Mouse (Mus musculus) layer of hippocampus, adult 8-10 months (tissue): ENCODE data around the gene Elk4. TPM values are rescaled to one million over a fixed set of nuclear protein-coding genes. Genes with fewer than 3 reads are reported as not detected.

Experiments used
- DNase-seq, 2 experiments: peaks; one replicate each; pipeline ENCODE4 v3.0.0; 2022; ENCODE audit warnings: low spot score in 2 of 2
- total RNA-seq, 4 experiments: library from RNA; stranded (reverse); gene quantifications; 2 replicates each; pipeline ENCODE4 v1.2.4; 2022

Gene Elk4
- 10 to 100 TPM; 51.2 to 62.8 (median 58.9) TPM for total RNA-seq

GRCm38 (mm10) chr1:132007282-132007815 lies at the start of gene Elk4:
Gene Elk4 (plus strand): TSS chr1:132007607.
- peak; percentile 77 to 79 for DNase-seq

DNA sequence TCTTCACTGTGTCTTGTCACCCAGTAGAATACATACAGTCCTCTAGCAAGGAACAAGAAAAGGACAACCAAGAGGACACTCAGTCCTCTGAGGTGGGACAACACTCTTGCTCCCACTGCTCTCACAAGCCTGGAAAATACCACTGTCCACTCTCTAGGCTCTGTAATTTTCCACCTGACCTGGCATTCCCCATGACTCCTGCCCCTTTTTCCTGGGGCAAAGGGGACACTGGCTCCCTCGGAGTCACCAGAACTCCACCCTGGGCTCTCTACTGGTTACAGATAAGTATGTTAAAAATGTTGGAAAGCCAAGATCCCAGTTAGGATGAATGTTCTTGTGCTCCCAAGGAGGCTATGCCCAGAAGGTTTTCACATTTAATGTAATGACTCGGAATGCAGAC lies 46.4 kb upstream of the Elk4 start:
- no peak for DNase-seq

DNA sequence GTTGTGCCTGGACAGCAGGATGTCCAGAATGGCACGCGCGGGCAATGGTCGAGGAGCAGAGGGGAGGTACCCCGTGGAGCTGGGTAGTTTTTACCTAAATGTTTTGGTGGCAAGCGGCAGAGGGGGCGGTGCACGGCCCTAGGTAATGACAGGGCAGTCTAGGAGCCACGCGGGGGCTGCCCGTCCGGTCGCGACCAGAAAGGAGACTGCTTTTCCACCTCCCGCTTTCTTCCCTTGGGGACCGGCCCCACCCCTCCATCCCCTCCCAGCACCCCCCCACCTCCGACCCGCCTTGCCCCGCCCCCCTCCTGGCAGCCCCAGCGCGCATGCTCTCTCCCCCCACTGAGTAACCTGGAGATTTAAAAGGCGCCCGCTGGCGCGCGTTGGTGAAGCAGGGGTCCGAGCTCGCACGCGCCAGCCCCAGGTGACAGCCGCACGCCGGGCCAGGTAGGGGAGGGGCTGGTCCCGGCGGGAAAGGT lies 44.8 kb upstream of the Elk4 start, which contains the start of gene Slc45a3:
Gene Slc45a3 (plus strand): TSS at position 362 of the 479 bp plus-strand sequence.
- DNase-seq = no peak

- DNase-seq = no peak
These were observed 44.1 kb upstream of the Elk4 start for GRCm38 (mm10) chr1:131963085-131963951.

- DNase-seq = no peak
These were observed 43.3 kb upstream of the Elk4 start for GRCm38 (mm10) chr1:131964100-131964499.

- no peak for DNase-seq
These were observed 42.8 kb upstream of the Elk4 start for GRCm38 (mm10) chr1:131964580-131964979.

DNA sequence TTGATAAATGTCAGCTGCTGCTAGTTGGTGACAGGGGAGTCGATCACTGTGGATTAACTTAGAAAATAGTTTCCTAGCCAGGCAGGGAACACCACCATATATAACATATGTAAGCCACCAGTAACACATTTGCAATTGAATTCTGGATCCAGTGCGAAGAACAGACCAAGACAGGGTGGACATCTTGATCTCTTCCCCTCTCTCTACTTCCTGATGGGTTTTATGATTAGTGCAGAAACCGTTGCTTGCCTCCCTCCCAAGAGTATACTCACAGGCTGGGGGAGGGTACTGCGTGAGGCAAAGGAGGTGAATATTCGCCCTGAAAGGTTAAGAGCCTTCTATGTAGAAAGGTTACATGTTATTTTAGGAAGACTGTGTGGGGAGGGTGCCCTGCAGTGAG lies 41.6 kb upstream of the Elk4 start:
- no peak for DNase-seq

DNA sequence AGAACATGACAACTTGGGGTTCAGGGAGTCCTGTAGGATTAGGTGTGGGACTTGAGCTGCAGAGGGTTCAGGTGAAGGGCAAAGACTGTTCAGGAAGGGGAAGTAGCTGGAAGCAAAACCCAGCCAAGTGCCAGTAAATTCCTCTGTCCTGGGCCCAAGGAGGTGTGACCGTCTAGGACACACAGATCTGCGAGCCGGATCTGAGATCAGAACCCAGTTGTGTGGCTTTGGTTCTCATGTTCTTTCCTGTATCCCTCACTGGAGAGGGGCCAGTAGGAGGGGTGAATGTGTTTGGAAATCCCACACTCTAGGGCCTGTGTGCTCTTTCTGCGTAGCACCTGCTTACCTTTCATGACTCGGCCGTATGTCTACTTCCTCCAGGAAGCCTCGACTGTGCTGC lies 40.1 kb upstream of the Elk4 start:
- no peak for DNase-seq

- DNase-seq = no peak
These were observed 38.9 kb upstream of the Elk4 start for GRCm38 (mm10) chr1:131968556-131968955.

GRCm38 (mm10) chr1:131968983-131969382 lies 38.4 kb upstream of the Elk4 start:
- no peak for DNase-seq

GRCm38 (mm10) chr1:131969825-131970224 lies 37.6 kb upstream of the Elk4 start:
- DNase-seq = no peak

DNA sequence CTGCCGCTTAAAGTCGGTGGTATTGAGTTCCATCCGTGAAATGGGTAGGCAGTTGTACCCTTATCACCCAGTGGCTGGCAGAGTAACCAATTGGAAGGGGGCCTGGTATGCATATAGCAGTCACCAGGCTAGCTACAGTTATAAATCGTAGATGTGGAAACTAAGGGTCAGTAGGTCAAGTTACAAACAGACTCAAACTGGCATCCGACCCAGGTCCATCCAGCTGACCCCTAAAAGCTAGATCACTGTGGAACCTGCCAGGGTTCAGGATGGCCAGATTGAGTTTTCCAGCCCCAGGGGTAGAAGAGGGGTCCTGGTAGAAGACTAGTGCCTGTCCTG lies 37.1 kb upstream of the Elk4 start:
- no peak for DNase-seq

GRCm38 (mm10) chr1:131970661-131971520 lies 36.5 kb upstream of the Elk4 start:
- no peak for DNase-seq

DNA sequence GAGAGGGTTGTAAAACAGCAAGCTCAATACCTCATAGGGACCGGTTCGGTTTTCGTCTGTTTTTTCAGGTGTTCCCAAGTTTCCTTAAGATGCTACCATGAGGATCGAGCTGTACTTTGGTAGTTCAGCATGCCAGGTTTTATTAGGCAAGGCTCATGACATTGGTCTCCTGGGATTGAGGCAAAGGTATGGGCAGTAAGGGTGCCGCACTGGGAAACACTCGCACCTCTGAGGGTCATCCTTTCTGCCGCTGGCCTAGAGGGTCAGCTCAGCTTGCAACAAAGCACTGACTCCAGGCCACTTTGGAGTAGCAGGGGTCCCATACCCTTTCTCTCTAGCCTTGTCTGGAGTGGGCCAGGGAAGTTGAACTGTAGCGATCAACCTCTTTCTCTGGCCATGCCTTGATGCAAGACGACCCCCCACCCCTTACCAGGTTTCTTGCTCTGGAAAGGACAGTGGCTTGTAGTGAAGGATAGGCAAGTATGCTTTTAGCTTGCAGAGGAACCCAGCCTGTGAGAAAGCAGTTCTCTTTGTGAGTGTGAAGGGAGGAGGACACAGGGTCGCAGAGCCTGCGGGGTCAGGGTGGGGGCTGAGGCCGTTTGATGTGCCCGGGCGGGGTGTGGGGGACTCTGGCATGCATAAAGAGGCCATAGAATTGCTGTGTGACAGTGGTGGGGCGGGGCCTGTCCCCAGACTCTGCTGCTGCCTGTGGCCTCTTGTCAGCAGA lies 35.5 kb upstream of the Elk4 start:
- no peak for DNase-seq

DNA sequence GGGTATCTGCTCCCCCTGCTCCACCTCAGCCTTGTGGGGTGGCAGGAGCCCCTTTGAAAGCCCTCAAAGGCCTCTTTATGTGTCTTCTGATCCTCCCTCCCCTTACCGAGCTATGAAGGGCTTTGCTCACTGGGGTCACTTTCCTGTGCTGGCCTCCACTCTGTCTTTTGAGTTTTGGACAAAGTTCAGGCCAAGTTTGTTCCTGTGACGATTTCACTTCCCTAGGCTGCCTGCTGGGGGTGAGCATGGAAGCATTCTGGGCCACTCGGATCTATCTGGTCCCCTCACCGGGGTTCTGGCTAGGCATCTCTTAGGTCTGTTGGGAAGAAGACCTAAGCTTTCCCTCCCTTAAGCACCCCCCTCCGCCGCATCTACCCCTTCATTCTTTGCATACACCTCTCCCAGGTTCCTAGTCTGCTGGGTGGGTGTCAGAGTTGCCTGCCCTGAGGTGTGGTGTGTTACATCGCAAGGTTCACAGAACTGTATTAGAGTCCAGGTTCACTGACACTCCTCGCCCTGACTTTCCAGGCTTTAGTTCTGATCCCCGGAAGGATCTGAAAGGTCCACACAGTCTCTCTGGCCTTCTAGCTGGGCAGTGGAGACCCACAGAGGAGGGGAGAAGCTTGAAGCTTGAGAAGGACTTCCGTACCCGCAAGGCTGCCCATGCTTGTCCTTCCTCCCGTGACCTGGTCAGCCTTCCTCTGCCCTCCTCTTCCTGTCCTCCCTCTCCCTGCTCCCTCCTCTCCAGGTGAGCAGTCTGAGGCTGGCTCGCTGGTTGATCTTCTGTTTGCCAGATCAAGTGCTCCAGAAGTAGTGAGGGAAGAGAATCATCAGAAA lies 34.7 kb upstream of the Elk4 start:
- no peak for DNase-seq

GRCm38 (mm10) chr1:131973991-131974390 lies 33.4 kb upstream of the Elk4 start:
- DNase-seq = no peak

DNA sequence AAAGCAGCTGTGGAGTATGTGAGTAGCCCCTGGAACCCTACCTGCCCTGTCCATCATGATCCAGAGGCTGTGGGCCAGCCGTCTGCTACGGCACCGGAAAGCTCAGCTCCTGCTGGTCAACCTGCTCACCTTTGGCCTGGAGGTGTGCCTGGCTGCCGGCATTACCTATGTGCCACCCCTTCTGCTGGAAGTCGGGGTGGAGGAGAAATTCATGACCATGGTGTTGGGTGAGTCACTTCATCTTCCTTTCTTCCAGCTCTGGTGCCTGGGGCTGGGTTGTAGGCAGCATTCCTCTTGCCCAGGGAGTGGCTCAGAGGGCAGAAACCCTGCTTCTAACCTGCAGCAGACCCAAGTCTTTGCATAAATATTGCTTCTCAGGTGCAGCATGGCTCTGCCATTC lies 30.5 kb upstream of the Elk4 start:
- no peak for DNase-seq

DNA sequence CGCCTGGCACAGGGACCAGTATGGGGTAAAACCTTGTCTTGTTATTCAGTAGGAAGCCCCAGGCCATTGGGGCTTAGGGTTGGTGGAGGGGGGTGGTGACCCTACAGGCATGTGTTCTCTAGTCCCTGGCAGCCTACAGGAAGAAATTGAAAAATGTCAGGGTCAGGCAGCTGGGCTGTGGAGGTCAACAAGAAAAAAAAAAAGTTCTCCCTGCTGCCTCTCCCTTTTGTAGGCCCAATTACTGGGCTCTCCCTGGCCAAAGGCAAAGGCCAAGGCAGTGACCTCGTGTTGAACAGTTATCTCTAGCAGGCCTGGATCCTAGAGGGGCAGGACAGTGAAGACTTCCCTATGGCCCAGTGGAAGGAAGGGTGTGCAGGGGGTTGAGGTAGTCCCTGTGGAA lies 26.9 kb upstream of the Elk4 start:
- DNase-seq = no peak

GRCm38 (mm10) chr1:131981378-131982013 lies 25.9 kb upstream of the Elk4 start:
- DNase-seq = peak; percentile 23 to 73

GRCm38 (mm10) chr1:131982907-131983306 lies 24.5 kb upstream of the Elk4 start:
- peak; percentile 40 to 76 for DNase-seq
